Mouse (Mus musculus) 416B (cell line): Measurements from ENCODE around the gene Olfr1023.

ENCODE experiments used
- DNase-seq: peaks from one replicate; pipeline ENCODE4 v3.0.0; 2011; ENCODE audit warnings: low read depth

Gene Olfr1023

GRCm38 (mm10) chr2:85885340-85885739 is at the start of gene Olfr1023:
Gene Olfr1023, plus strand, starts transcription at chr2:85885640.
- DNase-seq, result no peak

- DNase-seq, result no peak
These were observed 40.1 kb upstream of the Olfr1023 start, which contains the start of gene Olfr1019 for GRCm38 (mm10) chr2:85845383-85845782. Gene Olfr1019, minus strand, starts transcription at chr2:85845483.

GRCm38 (mm10) chr2:85846730-85847129 is 38.7 kb upstream of the Olfr1023 start, which contains the start of gene Olfr1020:
Gene Olfr1020, plus strand, starts transcription at chr2:85847030.
- no peak for DNase-seq

- no peak for DNase-seq
These were observed 17.1 kb upstream of the Olfr1023 start, which contains the start of gene Olfr1022 for GRCm38 (mm10) chr2:85868294-85868693. Gene Olfr1022, plus strand, starts transcription at chr2:85868594.

- no peak for DNase-seq
These were observed 19.5 kb downstream of the Olfr1023 start, which contains the start of gene Olfr1024 for GRCm38 (mm10) chr2:85904952-85905351. Gene Olfr1024, minus strand, starts transcription at chr2:85905052.

- no peak for DNase-seq
These were observed 27.8 kb downstream of the Olfr1023 start for GRCm38 (mm10) chr2:85913197-85913596.

GRCm38 (mm10) chr2:85914893-85915292 is 29.5 kb downstream of the Olfr1023 start, which contains the start of gene Olfr1025-ps1:
Gene Olfr1025-ps1, plus strand, starts transcription at chr2:85915193.
- DNase-seq, result no peak

- DNase-seq, result no peak
These were observed 35.8 kb downstream of the Olfr1023 start, which contains the start of gene Olfr1026 for GRCm38 (mm10) chr2:85921258-85921657. Gene Olfr1026, plus strand, starts transcription at chr2:85921558.
